Mouse (Mus musculus) urinary bladder, adult 2 months (tissue): ENCODE data around the gene Cyp4v3. TPM values are rescaled to one million over a fixed set of nuclear protein-coding genes. Genes with fewer than 3 reads are reported as not detected.

ENCODE experiments used
- polyA plus RNA-seq: library from polyadenylated mRNA; depleted of rRNA; stranded (reverse); fragments of >200 nt; gene quantifications from 2 replicates; pipeline ENCODE4 v1.2.3, GENCODE M21; 2012; rRNA removed

The Cyp4v3 gene
- polyA plus RNA-seq, 1 experiment = 10.4 TPM

Other genes starting within 250 kb of the Cyp4v3 start
- gene F11, start 71.2 kb downstream of the Cyp4v3 start, polyA plus RNA-seq = not detected in 2 replicates
- gene Klkb1, start 38.4 kb downstream of the Cyp4v3 start, polyA plus RNA-seq = 0.01 and 0.03 TPM in 2 replicates
- gene Gm45753, start 24.8 kb downstream of the Cyp4v3 start, polyA plus RNA-seq = not detected in 2 replicates
- 16.5 and 21.2 TPM in 2 replicates for gene Fam149a, start 49.1 kb upstream of the Cyp4v3 start, polyA plus RNA-seq
- 15.7 and 16.2 TPM in 2 replicates for gene Tlr3, start 77.9 kb upstream of the Cyp4v3 start, polyA plus RNA-seq
- gene Sorbs2, start 174.6 kb upstream of the Cyp4v3 start, polyA plus RNA-seq = 110 and 127 TPM in 2 replicates